Mouse (Mus musculus): ENCODE data around the gene Dpep1.

Gene Dpep1

GRCm38 (mm10) chr8:123242107-123242923 is 56.3 kb downstream of the Dpep1 start:
- in situ Hi-C loops (cut with MboI; ENCODE audit: unreplicated experiment in 2 of 2) = no loop called here

- in situ Hi-C loops (cut with MboI; ENCODE audit: unreplicated experiment in 2 of 2) = no loop called here
These were observed 57.0 kb downstream of the Dpep1 start for GRCm38 (mm10) chr8:123243053-123243452.

- in situ Hi-C loops (cut with MboI; ENCODE audit: unreplicated experiment in 2 of 2) = no loop called here
These were observed 58.3 kb downstream of the Dpep1 start for GRCm38 (mm10) chr8:123244382-123244781.

- in situ Hi-C loops (cut with MboI; ENCODE audit: unreplicated experiment in 2 of 2) = no loop called here
These were observed 59.5 kb downstream of the Dpep1 start for GRCm38 (mm10) chr8:123245543-123245942.

GRCm38 (mm10) chr8:123247748-123248147 is 61.7 kb downstream of the Dpep1 start:
- in situ Hi-C loops (cut with MboI; ENCODE audit: unreplicated experiment in 2 of 2) = no loop called here

- in situ Hi-C loops (cut with MboI; ENCODE audit: unreplicated experiment in 2 of 2) = no loop called here
These were observed 62.6 kb downstream of the Dpep1 start for GRCm38 (mm10) chr8:123248596-123248995.

- in situ Hi-C loops (cut with MboI; ENCODE audit: unreplicated experiment in 2 of 2) = no loop called here
These were observed 64.9 kb downstream of the Dpep1 start for GRCm38 (mm10) chr8:123250940-123251339.
